Mouse (Mus musculus): ENCODE results near the gene Dlx4. TPM values are rescaled to one million over a fixed set of nuclear protein-coding genes. Genes with fewer than 3 reads are reported as not detected.

Dlx4 gene
- polyA plus RNA-seq, 1 experiment from 2014 or later: not detected

DNA sequence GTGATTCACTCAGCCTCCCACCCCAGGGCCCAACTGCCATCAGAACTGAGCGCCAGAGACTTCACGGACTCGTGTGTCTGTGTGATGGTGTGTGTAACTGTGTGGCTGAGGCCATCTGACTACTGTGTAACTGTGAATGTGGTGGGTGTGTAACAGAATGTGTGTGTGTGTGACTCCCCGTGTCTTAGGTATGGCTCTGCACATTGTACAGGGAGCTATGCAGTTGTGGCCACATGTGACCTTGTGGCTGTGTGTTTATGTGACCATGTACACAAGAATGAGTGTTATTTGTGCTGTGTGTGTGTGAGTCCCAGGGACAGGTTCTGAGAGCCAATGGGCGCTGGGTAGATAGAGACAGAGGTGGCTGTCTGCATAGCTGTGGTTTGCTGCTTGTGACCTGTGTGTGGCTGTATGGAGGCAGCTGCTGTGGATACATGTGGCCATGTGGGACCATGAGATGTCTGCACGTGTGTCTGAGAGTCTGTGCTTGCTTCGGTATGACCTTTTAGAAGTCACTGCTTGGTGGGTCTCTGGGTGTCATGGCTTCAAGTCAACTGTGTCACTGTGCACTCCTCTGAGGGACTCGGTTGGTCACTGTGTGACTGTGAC is 13.8 kb upstream of the Dlx4 start:
- Histone ChIP-seq H3K27ac (ENCODE audit: low read depth, low read length) (no peak overlapping the region), H3K36me3 (ENCODE audit: control insufficient read depth, insufficient read depth, low read length) (no peaks in the 10 kb centered on the region), H3K9ac (ENCODE audit: low read depth, low read length) (no peak overlapping the region), H3K4me1 (ENCODE audit: control insufficient read depth, insufficient read depth, low read depth, low read length) (no peaks in the 10 kb centered on the region), H3K4me2 (ENCODE audit: low read length) (no peak overlapping the region), H3K9me3 (ENCODE audit: control insufficient read depth, low read length) (no peaks in the 10 kb centered on the region), H3K27me3 (replicated peaks; ENCODE audit: control insufficient read depth, insufficient read depth, low read length) (peaks cover 2% of the 10 kb centered on the region; the same call in 1 of the 2 replicates), H3K4me3 (ENCODE audit: low read length) (no peak overlapping the region)
- no peak for ATAC-seq
- WGBS: 86% methylated on average over 8 of the region's 8 CpGs

GRCm38 (mm10) chr11:95157872-95158271 is 11.8 kb upstream of the Dlx4 start:
- no peak overlapping the region for H3K9ac ChIP-seq (ENCODE audit: low read depth, low read length)
- H3K9me3 ChIP-seq (ENCODE audit: control insufficient read depth, low read length): no peaks in the 10 kb centered on the region
- H3K27me3 ChIP-seq (replicated peaks; ENCODE audit: control insufficient read depth, insufficient read depth, low read length): peaks cover 11% of the 10 kb centered on the region
- no peaks in the 10 kb centered on the region for H3K4me1 ChIP-seq (ENCODE audit: control insufficient read depth, insufficient read depth, low read depth, low read length)
- ATAC-seq: no peak
- no peak overlapping the region for H3K4me2 ChIP-seq (ENCODE audit: low read length)
- WGBS: 68% methylated on average over 5 of the region's 5 CpGs
- no peak overlapping the region for H3K27ac ChIP-seq (ENCODE audit: low read depth, low read length)
- no peak overlapping the region for H3K4me3 ChIP-seq (ENCODE audit: low read length)
- H3K36me3 ChIP-seq (ENCODE audit: control insufficient read depth, insufficient read depth, low read length): no peaks in the 10 kb centered on the region

- no peaks in the 10 kb centered on the region for H3K36me3 ChIP-seq (ENCODE audit: control insufficient read depth, insufficient read depth, low read length)
- no peak overlapping the region for H3K9ac ChIP-seq (ENCODE audit: low read depth, low read length)
- no peak for ATAC-seq
- no peak overlapping the region for H3K4me2 ChIP-seq (ENCODE audit: low read length)
- no peaks in the 10 kb centered on the region for H3K4me1 ChIP-seq (ENCODE audit: control insufficient read depth, insufficient read depth, low read depth, low read length)
- no peaks in the 10 kb centered on the region for H3K9me3 ChIP-seq (ENCODE audit: control insufficient read depth, low read length)
- H3K4me3 ChIP-seq (ENCODE audit: low read length): no peak overlapping the region
- peaks cover 10% of the 10 kb centered on the region for H3K27me3 ChIP-seq (replicated peaks; ENCODE audit: control insufficient read depth, insufficient read depth, low read length)
- 63% methylated on average over 5 of the region's 5 CpGs for WGBS
- no peak overlapping the region for H3K27ac ChIP-seq (ENCODE audit: low read depth, low read length)
These were observed 11.3 kb upstream of the Dlx4 start for GRCm38 (mm10) chr11:95157356-95157755.

DNA sequence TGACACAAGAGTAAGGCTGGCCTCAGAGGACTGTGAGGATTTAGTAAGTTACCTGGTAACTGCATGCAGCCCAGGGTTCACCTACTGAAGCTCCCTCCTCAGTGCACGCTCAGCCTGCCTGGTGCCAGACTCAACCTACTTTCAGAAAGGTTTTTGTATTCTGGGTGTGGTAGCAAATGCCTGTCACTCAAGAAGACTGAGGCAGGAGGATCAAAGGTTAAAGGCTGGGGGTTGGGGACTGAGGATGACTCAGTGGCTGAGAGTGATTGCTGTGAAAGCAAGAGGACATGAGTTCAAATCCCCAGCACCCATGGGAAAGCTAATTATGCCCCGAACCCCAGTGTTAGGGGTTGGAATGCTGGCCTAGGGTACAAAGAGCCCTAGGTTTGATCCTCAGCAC is 9.4 kb upstream of the Dlx4 start:
- ATAC-seq: no peak
- Histone ChIP-seq H3K36me3 (ENCODE audit: control insufficient read depth, insufficient read depth, low read length) (no peaks in the 10 kb centered on the region), H3K4me3 (ENCODE audit: low read length) (no peak overlapping the region), H3K9ac (ENCODE audit: low read depth, low read length) (no peak overlapping the region), H3K27me3 (replicated peaks; ENCODE audit: control insufficient read depth, insufficient read depth, low read length) (peaks cover 26% of the 10 kb centered on the region), H3K4me1 (ENCODE audit: control insufficient read depth, insufficient read depth, low read depth, low read length) (no peaks in the 10 kb centered on the region), H3K27ac (ENCODE audit: low read depth, low read length) (no peak overlapping the region), H3K4me2 (ENCODE audit: low read length) (no peak overlapping the region), H3K9me3 (ENCODE audit: control insufficient read depth, low read length) (no peaks in the 10 kb centered on the region)
- WGBS: 78% methylated on average over 2 of the region's 2 CpGs

GRCm38 (mm10) chr11:95153681-95154080 is 7.6 kb upstream of the Dlx4 start:
- H3K9ac ChIP-seq (ENCODE audit: low read depth, low read length): no peak overlapping the region
- peaks cover 27% of the 10 kb centered on the region for H3K27me3 ChIP-seq (replicated peaks; ENCODE audit: control insufficient read depth, insufficient read depth, low read length)
- no peaks in the 10 kb centered on the region; the same call in 1 of the 2 replicates for H3K4me1 ChIP-seq (ENCODE audit: control insufficient read depth, insufficient read depth, low read depth, low read length)
- no peak overlapping the region for H3K4me3 ChIP-seq (ENCODE audit: low read length)
- no peaks in the 10 kb centered on the region for H3K9me3 ChIP-seq (ENCODE audit: control insufficient read depth, low read length)
- H3K36me3 ChIP-seq (ENCODE audit: control insufficient read depth, insufficient read depth, low read length): no peaks in the 10 kb centered on the region
- no peak overlapping the region for H3K4me2 ChIP-seq (ENCODE audit: low read length)
- no peak overlapping the region for H3K27ac ChIP-seq (ENCODE audit: low read depth, low read length)
- 77% methylated on average over 5 of the region's 5 CpGs for WGBS
- ATAC-seq: no peak

- H3K4me2 ChIP-seq (ENCODE audit: low read length): no peak overlapping the region
- H3K4me1 ChIP-seq (ENCODE audit: control insufficient read depth, insufficient read depth, low read depth, low read length): no peaks in the 10 kb centered on the region; the same call in 1 of the 2 replicates
- no peak for ATAC-seq
- no peak overlapping the region for H3K27ac ChIP-seq (ENCODE audit: low read depth, low read length)
- no peaks in the 10 kb centered on the region for H3K36me3 ChIP-seq (ENCODE audit: control insufficient read depth, insufficient read depth, low read length)
- 27% methylated on average over 5 of the region's 5 CpGs for WGBS
- H3K9me3 ChIP-seq (ENCODE audit: control insufficient read depth, low read length): no peaks in the 10 kb centered on the region
- peaks cover 33% of the 10 kb centered on the region for H3K27me3 ChIP-seq (replicated peaks; ENCODE audit: control insufficient read depth, insufficient read depth, low read length)
- H3K9ac ChIP-seq (ENCODE audit: low read depth, low read length): no peak overlapping the region
- no peak overlapping the region for H3K4me3 ChIP-seq (ENCODE audit: low read length)
These were observed 7.1 kb upstream of the Dlx4 start for GRCm38 (mm10) chr11:95153116-95153515.

DNA sequence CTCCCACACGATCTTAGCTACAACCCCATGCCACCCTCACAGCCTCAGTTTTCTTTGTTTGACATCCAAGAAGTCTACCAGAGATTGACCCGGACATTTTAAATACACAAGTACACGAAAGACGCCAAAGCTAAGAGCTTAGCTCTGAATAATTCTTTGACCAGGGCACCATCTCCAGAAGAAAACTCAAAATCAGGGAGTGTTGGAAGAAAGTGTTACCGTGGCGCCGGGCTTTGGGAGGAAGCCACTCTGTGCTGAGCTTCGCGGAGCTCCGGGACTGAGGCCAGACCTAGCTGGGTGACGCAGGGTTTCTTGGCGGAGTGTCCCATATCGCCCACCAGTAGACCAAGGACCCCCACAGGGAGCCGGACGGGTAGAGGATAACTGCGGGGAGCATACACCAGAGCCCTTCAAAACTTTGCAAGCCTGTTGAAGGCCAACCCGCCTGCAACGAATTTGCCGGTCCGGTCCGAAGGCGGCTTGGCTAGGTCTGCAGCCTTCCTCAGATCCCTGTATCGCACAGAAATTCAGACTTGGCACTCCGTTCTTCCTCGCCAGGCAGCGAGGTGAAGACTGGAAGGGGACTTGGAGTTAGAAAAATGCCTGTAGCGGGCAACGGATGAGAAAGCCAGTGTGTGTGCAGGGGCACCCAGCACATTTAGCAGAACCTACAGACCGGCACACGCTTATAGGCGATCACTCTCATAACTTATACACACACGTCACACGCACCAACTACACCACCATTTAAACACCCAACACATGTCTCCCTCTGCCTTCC is 4.4 kb upstream of the Dlx4 start:
- Histone ChIP-seq H3K9ac (ENCODE audit: low read depth, low read length) (no peak overlapping the region), H3K27me3 (replicated peaks; ENCODE audit: control insufficient read depth, insufficient read depth, low read length) (peaks cover 58% of the 10 kb centered on the region), H3K4me2 (ENCODE audit: low read length) (peak overlapping the region; percentile 6; the same call in 1 of the 2 replicates), H3K9me3 (ENCODE audit: control insufficient read depth, low read length) (no peaks in the 10 kb centered on the region), H3K36me3 (ENCODE audit: control insufficient read depth, insufficient read depth, low read length) (no peaks in the 10 kb centered on the region), H3K4me1 (ENCODE audit: control insufficient read depth, insufficient read depth, low read depth, low read length) (peaks cover 8% of the 10 kb centered on the region), H3K27ac (ENCODE audit: low read depth, low read length) (no peak overlapping the region), H3K4me3 (ENCODE audit: low read length) (0 out of 2 replicates have a peak overlapping the region, but pooled peaks have one; percentile 2)
- WGBS: 1% methylated on average over 33 of the region's 33 CpGs
- ATAC-seq: no peak

DNA sequence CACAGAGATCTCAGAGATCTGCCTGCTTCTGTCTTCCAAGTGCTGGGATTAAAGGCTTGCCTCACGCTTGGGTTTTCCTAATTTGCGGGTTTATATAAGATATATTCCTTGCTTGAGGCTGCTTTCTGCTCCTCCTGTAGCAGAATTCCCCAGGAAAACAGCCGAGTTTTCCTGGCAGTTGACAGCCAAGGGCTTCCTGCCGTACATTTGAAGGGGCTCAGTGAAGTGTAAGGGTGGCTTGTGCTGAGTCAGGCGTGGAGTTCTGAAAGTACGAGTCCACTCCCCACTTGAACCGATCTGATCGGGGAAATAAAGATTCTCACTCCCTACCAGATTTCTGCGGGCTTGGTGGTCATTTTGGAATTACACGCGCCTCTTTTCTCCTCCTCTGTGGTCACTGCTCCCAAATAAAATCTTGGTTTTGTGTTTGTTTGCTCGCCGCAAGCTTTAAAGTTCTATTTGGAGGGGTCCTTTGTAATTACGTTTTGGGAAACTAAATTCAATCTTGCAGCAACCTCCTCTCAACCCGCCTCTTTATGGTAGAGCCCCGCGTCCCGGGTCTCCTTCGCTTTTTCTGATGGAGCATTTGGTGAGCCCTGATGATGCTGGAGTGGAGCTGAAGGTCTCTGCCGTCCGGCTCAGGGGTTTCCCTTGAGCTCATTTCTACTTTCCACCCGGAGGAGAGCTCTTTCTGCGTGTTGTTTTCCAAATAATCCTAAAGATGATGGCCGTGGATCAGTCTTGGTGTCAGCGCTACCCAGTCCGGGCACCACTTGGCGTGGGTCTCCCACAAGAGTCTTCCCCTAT is 3.6 kb upstream of the Dlx4 start:
- H3K4me1 ChIP-seq (ENCODE audit: control insufficient read depth, insufficient read depth, low read depth, low read length): peaks cover 13% of the 10 kb centered on the region
- H3K36me3 ChIP-seq (ENCODE audit: control insufficient read depth, insufficient read depth, low read length): no peaks in the 10 kb centered on the region
- H3K9ac ChIP-seq (ENCODE audit: low read depth, low read length): no peak overlapping the region
- WGBS: 1% methylated on average over 27 of the region's 27 CpGs
- ATAC-seq: no peak
- peaks cover 63% of the 10 kb centered on the region for H3K27me3 ChIP-seq (replicated peaks; ENCODE audit: control insufficient read depth, insufficient read depth, low read length)
- no peak overlapping the region for H3K27ac ChIP-seq (ENCODE audit: low read depth, low read length)
- no peak overlapping the region for H3K4me3 ChIP-seq (ENCODE audit: low read length)
- no peak overlapping the region for H3K4me2 ChIP-seq (ENCODE audit: low read length)
- no peaks in the 10 kb centered on the region for H3K9me3 ChIP-seq (ENCODE audit: control insufficient read depth, low read length)

- Histone ChIP-seq H3K36me3 (ENCODE audit: control insufficient read depth, insufficient read depth, low read length) (no peaks in the 10 kb centered on the region), H3K4me2 (ENCODE audit: low read length) (no peak overlapping the region), H3K27me3 (replicated peaks; ENCODE audit: control insufficient read depth, insufficient read depth, low read length) (peaks cover 71% of the 10 kb centered on the region), H3K4me1 (ENCODE audit: control insufficient read depth, insufficient read depth, low read depth, low read length) (peaks cover 13% of the 10 kb centered on the region), H3K4me3 (ENCODE audit: low read length) (no peak overlapping the region), H3K9ac (ENCODE audit: low read depth, low read length) (no peak overlapping the region), H3K27ac (ENCODE audit: low read depth, low read length) (no peak overlapping the region), H3K9me3 (ENCODE audit: control insufficient read depth, low read length) (no peaks in the 10 kb centered on the region)
- 1% methylated on average over 9 of the region's 9 CpGs for whole genome bisulfite sequencing
- no peak for ATAC-seq
These were observed 2.7 kb upstream of the Dlx4 start for GRCm38 (mm10) chr11:95148754-95149153.
